Mouse (Mus musculus) stomach, embryonic 16.5 days (tissue): ENCODE results near the gene Arx. TPM values are rescaled to one million over a fixed set of nuclear protein-coding genes. Genes with fewer than 3 reads are reported as not detected.

Experiments used
- ATAC-seq: fragments of 200-750 bp; cut with Nextera tagmentation; 2 replicates; pipeline ENCODE4 v1.8.0; 2017; ENCODE audit warnings: moderate number of reproducible peaks, moderate TSS enrichment; ENCODE audit not compliant: insufficient read depth, low FRiP score
- H3K27ac ChIP-seq: fragments of 300-500 bp; sonication (generic); 2 replicates; pipeline ENCODE4 v1.5.1; 2014; ENCODE audit warnings: low read length
- H3K27me3 ChIP-seq: fragments of 300-500 bp; sonication (generic); 2 replicates; pipeline ENCODE4 v1.6.1; 2014; ENCODE audit warnings: low read length, control low read depth, mixed read lengths; ENCODE audit not compliant: control insufficient read depth, insufficient read depth
- H3K36me3 ChIP-seq: fragments of 300-500 bp; sonication (generic); 2 replicates; pipeline ENCODE4 v1.6.1; 2014; ENCODE audit warnings: low read length; ENCODE audit not compliant: control insufficient read depth, insufficient read depth
- H3K4me1 ChIP-seq: fragments of 300-500 bp; sonication (generic); 2 replicates; pipeline ENCODE4 v1.6.1; 2014; ENCODE audit warnings: low read length, control low read depth, mixed read lengths; ENCODE audit not compliant: control insufficient read depth, insufficient read depth
- H3K4me2 ChIP-seq: fragments of 300-500 bp; sonication (generic); 2 replicates; pipeline ENCODE4 v1.6.1; 2014; ENCODE audit warnings: low read depth, low read length, mixed read lengths
- H3K4me3 ChIP-seq: fragments of 300-500 bp; sonication (generic); replicated peaks from 2 replicates; pipeline ENCODE4 v1.5.1; 2014; ENCODE audit warnings: mild to moderate bottlenecking, low read length
- H3K9ac ChIP-seq: fragments of 300-500 bp; sonication (generic); 2 replicates; pipeline ENCODE4 v1.6.1; 2014; ENCODE audit warnings: low read length
- H3K9me3 ChIP-seq: fragments of 300-500 bp; sonication (generic); replicated peaks from 2 replicates; pipeline ENCODE4 v1.6.1; 2016; ENCODE audit warnings: low read length, control low read depth; ENCODE audit not compliant: control insufficient read depth
- WGBS: fragments of 180-500 bp; shearing (Covaris S2); extraction: QIAGEN DNeasy Blood & Tissue Kit; methylation state at CpG from one replicate; pipeline ENCODE4 v1.1.7; 2014; 5-methylcytosine and 5-hydroxymethylcytosine counted together
- polyA plus RNA-seq: library from polyadenylated mRNA; unstranded; fragments of >200 nt; fragmentation: Nextera tagmentation; extraction: Ambion mirVana; gene quantifications from 2 replicates; pipeline ENCODE4 v1.2.1, GENCODE M21; 2015

Gene Arx
- polyA plus RNA-seq, 1 experiment from 2014 or later, result 0.19 TPM

- no peak overlapping the region for H3K9ac ChIP-seq
- ATAC-seq, result no peak
- no peaks in the 10 kb centered on the region for H3K9me3 ChIP-seq
- H3K4me2 ChIP-seq, result no peak overlapping the region
- H3K27me3 ChIP-seq, result peaks cover 91% of the 10 kb centered on the region
- no peaks in the 10 kb centered on the region for H3K4me1 ChIP-seq
- WGBS, result 6% methylated on average over 12 of the region's 12 CpGs
- no peak overlapping the region for H3K27ac ChIP-seq
- H3K36me3 ChIP-seq, result no peaks in the 10 kb centered on the region
- no peak overlapping the region for H3K4me3 ChIP-seq
Observed at GRCm38 (mm10) chrX:93289851-93290380, 3.7 kb downstream of the Arx start.

DNA sequence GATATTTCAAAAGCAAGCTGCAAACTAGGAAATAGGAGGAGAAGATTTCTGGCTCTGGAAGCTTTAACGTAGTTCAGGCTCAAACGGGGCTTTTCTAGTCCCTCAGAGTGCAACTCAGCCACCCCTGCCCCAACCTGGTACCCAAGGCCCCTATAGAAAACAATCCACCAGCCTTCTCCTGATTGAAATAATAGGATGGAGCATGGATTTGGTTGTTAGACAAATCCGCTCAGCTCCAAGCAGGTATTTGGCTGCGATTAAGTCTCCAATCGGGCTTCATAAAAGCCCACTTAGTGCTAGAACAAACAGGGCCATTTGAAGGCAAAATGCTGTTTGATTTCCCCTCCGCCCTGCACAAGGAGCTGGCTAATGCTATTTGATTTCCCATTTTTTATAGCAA lies 5.8 kb downstream of the Arx start:
- Histone ChIP-seq H3K27me3 (peaks cover 88% of the 10 kb centered on the region), H3K4me3 (no peak overlapping the region), H3K4me1 (no peaks in the 10 kb centered on the region), H3K27ac (no peak overlapping the region), H3K4me2 (no peak overlapping the region), H3K9ac (no peak overlapping the region), H3K36me3 (no peaks in the 10 kb centered on the region), H3K9me3 (no peaks in the 10 kb centered on the region)
- ATAC-seq, result no peak
- WGBS, result 21% methylated on average over 6 of the region's 6 CpGs

GRCm38 (mm10) chrX:93294736-93295490 lies 8.7 kb downstream of the Arx start:
- Histone ChIP-seq H3K36me3 (no peaks in the 10 kb centered on the region), H3K9me3 (no peaks in the 10 kb centered on the region), H3K4me3 (no peak overlapping the region), H3K4me1 (no peaks in the 10 kb centered on the region), H3K27me3 (peaks cover 87% of the 10 kb centered on the region), H3K4me2 (no peak overlapping the region), H3K27ac (no peak overlapping the region), H3K9ac (no peak overlapping the region)
- WGBS, result 16% methylated on average over 23 of the region's 25 CpGs
- no peak for ATAC-seq

- H3K27ac ChIP-seq, result no peak overlapping the region
Observed at GRCm38 (mm10) chrX:93295819-93296218, 9.6 kb downstream of the Arx start.

DNA sequence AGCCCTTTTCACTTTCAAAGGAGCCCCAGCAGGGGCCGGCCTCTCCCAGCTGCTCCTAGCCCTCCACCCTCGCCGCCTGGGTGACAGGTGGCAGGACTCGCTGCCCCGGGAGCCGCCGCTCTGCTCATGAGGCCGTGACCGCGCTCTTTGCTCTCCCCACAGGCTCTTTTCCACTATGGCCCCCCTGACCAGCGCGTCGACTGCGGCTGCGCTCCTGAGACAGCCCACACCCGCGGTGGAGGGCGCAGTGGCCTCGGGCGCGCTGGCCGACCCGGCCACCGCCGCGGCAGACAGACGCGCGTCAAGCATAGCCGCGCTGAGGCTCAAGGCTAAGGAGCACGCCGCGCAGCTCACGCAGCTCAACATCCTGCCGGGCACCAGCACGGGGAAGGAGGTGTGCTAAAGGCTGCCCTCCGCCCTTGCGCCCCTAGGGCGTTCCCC lies 10.8 kb downstream of the Arx start:
- H3K4me2 ChIP-seq, result peak overlapping the region; percentile 40
- no peak overlapping the region for H3K27ac ChIP-seq
- ATAC-seq, result no peak
- 17% methylated on average over 40 of the region's 40 CpGs for WGBS
- H3K27me3 ChIP-seq, result peaks cover 85% of the 10 kb centered on the region
- no peaks in the 10 kb centered on the region for H3K9me3 ChIP-seq
- peak overlapping the region; percentile 20 for H3K4me3 ChIP-seq
- no peak overlapping the region for H3K9ac ChIP-seq
- H3K4me1 ChIP-seq, result no peaks in the 10 kb centered on the region
- H3K36me3 ChIP-seq, result no peaks in the 10 kb centered on the region

More at GRCm38 (mm10) chrX:93295819-93296218, 9.6 kb downstream of the Arx start:
- no peak overlapping the region for H3K9ac ChIP-seq
- peaks cover 87% of the 10 kb centered on the region for H3K27me3 ChIP-seq
- H3K4me1 ChIP-seq, result no peaks in the 10 kb centered on the region
- H3K4me3 ChIP-seq, result no peak overlapping the region
- 18% methylated on average over 5 of the region's 5 CpGs for WGBS
- H3K4me2 ChIP-seq, result no peak overlapping the region
- H3K36me3 ChIP-seq, result no peaks in the 10 kb centered on the region
- ATAC-seq, result no peak
- H3K9me3 ChIP-seq, result no peaks in the 10 kb centered on the region

DNA sequence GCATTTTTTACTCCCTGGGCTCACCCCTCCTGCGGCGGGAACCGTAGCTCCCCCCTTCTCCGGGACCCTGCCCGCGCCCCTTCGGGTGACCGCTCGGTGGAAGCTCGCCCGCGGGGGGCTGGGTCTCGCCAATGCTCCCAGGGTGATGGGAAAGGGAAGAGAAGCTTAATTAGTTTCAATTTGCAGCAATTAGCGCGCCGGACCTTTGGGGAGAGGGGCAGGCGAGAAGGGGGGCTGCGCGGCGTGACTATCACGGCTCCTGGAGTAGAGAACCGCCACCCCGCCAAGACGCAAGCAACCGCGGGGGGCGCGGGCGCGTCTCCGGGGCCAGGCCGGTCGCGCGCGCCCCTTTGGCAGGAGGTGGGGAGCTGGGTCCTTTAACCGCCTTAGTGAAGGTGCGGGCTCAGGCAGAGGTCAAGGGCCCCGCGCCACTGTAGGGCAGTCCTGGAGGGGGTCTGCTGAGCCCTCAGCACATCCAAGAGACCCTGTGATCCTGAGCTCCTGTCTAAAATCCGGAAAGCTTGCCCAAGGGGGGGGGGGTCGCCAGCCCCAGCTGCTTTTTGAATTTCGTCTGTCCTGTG lies 12.9 kb downstream of the Arx start:
- Histone ChIP-seq H3K4me1 (no peaks in the 10 kb centered on the region), H3K27me3 (peaks cover 82% of the 10 kb centered on the region), H3K36me3 (no peaks in the 10 kb centered on the region), H3K9me3 (no peaks in the 10 kb centered on the region), H3K27ac (no peak overlapping the region), H3K4me2 (peak overlapping the region; percentile 30), H3K4me3 (peak overlapping the region; percentile 28), H3K9ac (no peak overlapping the region)
- no peak; the same call in 1 of the 2 replicates for ATAC-seq
- WGBS, result 15% methylated on average over 43 of the region's 43 CpGs

GRCm38 (mm10) chrX:93299771-93300170 lies 13.5 kb downstream of the Arx start:
- H3K27ac ChIP-seq, result no peak overlapping the region
- no peaks in the 10 kb centered on the region for H3K4me1 ChIP-seq
- H3K4me3 ChIP-seq, result no peak overlapping the region
- 28% methylated on average over 6 of the region's 6 CpGs for WGBS
- H3K27me3 ChIP-seq, result peaks cover 75% of the 10 kb centered on the region
- H3K36me3 ChIP-seq, result no peaks in the 10 kb centered on the region
- no peak overlapping the region for H3K4me2 ChIP-seq
- no peaks in the 10 kb centered on the region for H3K9me3 ChIP-seq
- no peak for ATAC-seq
- no peak overlapping the region for H3K9ac ChIP-seq

- Histone ChIP-seq H3K9ac (no peak overlapping the region), H3K36me3 (no peaks in the 10 kb centered on the region), H3K9me3 (no peaks in the 10 kb centered on the region), H3K4me3 (no peak overlapping the region), H3K4me1 (no peaks in the 10 kb centered on the region), H3K27me3 (peaks cover 70% of the 10 kb centered on the region), H3K27ac (no peak overlapping the region), H3K4me2 (no peak overlapping the region)
- WGBS, result 21% methylated on average over 10 of the region's 10 CpGs
- no peak for ATAC-seq
Observed at GRCm38 (mm10) chrX:93300183-93300815, 14.1 kb downstream of the Arx start.

GRCm38 (mm10) chrX:93301798-93302197 lies 15.6 kb downstream of the Arx start:
- Histone ChIP-seq H3K4me2 (no peak overlapping the region), H3K9me3 (no peaks in the 10 kb centered on the region), H3K4me3 (no peak overlapping the region), H3K9ac (no peak overlapping the region), H3K36me3 (no peaks in the 10 kb centered on the region), H3K4me1 (no peaks in the 10 kb centered on the region), H3K27ac (no peak overlapping the region), H3K27me3 (peaks cover 58% of the 10 kb centered on the region)
- ATAC-seq, result no peak
- WGBS, result 17% methylated on average over 7 of the region's 7 CpGs
